Mouse (Mus musculus) layer of hippocampus, adult 9-10 months (tissue): ENCODE measurements at regions not wholly inside any gene's neighbourhood (a gene's known extent, or its start where the extent isn't known, plus 50 kb on each side); places are given as distances from the start of the nearest gene placed in this dataset.

Experiments used
- DNase-seq: peaks from one replicate; pipeline ENCODE4 v3.0.0; 2022; ENCODE audit warnings: low spot score

DNA sequence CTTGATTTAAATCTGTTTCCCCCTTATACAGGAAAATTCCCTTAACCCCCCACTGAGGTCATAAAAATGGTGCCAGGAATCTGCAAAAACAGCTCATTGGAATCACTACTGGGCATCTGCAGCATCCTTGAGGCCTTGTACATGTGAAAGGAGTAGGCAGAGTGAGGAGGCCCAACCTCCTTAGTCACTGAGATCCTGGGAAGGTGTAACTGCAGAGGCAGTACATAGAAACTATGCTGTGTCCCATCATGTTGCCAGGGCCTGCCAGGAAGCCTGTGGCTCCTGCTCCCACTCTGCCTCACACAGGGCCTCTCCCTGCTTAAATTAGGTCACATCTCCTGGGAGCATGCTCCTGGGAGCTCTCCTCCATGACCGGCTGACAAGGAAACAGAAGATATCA, 85.7 kb upstream of the Gm9972 start:
- DNase-seq = no peak

DNA sequence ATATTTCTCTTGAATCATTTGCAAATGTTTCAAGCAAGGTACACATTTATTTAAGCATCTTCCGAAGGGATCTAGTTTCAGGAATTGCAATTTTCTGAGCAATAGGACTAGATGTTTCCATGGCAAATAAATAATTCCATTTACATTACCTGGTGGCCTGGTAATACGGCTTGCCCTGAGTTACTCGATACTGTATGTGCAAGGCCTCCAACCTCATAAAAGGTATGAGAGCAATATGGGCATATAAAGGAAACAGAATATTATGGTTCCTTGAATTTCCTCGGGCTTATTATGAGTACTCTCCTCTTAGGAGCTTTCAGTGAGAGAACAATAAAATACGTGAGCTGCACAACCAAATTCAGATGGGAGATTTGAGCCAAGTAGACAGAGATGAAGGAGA, 81.4 kb upstream of the Gm9972 start:
- no peak for DNase-seq

DNA sequence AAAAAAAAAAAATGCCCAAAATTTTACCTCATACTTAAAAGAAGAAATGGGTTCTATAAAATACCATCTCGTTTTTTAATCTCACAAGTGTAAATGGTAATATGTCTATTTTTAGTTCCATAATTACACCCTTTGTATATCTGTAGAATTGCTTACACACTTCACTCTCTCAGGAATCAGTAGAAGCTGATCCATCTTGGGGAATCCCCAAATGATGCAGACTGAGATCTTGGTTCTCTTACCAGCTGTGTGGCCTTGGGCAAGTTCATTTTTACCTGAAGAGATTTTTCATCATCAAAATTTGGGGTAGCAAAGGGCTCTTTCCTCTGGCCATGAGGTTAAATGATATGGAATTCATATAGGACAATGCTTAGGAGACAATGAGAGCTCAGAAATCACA, 69.8 kb upstream of the Gm9972 start:
- no peak for DNase-seq

DNA sequence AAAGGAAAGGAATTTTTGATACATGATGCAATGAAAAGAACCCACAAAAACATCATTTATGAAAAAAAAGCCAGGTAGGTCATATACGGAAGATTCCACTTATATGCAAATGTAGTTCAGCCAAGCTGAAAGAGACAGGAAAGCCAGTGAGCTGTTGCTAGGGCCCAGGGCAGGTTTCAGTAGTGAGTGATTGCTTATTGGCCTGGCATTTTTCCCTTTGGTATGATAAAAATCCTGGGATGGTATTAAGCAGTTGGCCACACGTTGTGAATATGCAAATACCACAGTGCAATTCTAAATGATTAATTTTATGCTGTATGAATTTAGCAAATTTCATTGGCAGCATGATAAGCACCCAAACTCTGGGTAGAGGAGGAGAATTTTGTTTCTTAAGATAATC, 57.3 kb upstream of the Gm9972 start:
- DNase-seq = no peak
